24 mouse cellular contexts compared by ENCODE assay signal in the genomic region with DNA sequence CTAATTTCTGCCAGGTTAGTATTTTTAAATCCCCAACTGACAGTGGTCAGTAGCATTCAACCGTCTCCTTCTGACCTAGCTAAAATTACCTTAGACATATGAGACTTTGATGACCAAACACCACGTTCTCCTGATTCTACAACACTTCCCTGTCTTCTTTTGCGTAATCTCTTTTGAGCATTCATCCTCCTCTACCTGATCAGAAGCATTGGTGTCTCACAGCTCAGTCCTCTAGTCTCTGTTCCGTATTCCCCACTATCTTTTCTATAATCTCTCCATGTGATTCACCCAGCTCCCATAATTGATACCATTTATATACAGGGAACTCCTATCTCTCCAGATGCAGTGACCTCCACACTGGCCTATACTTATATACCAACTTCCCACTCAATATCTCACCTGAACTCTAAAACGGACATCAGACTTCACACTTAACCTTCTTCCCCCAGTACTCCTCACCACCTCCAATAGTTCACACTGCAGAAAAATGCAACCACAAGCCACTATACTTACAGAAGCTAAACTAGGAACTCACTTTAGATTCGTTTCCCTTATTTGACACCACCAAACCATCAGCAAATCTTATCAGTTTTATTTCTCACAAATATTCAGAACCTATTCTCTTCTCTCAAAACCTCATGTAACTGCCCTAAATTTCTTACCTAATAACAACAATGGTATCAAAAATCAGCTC.
"Had no signal": no experiment of that assay in that cellular context is flagged by ENCODE, and none has a peak within 500 bp of the region (broad histone marks: within the 10 kb centered on the region; RNA-seq: fewer than 3 reads in every experiment).

No protein-coding gene starts in this region.

- H3K4me2 ChIP-seq: limb, embryonic 13.5 days; liver, embryonic 12.5 days; liver, embryonic 15.5 days; lung, embryonic 15.5 days; midbrain, embryonic 15.5 days; neural tube, embryonic 13.5 days had no signal

- H3K9me3 ChIP-seq: limb, embryonic 10.5 days; liver, embryonic 15.5 days; midbrain, embryonic 15.5 days had no signal

- H3K27me3 ChIP-seq: limb, embryonic 13.5 days; liver, embryonic 12.5 days; liver, embryonic 15.5 days; lung, embryonic 15.5 days; midbrain, embryonic 15.5 days; neural tube, embryonic 13.5 days had no signal

- H3K36me3 ChIP-seq: midbrain, embryonic 15.5 days had no signal

- ATAC-seq: liver, embryonic 12.5 days; midbrain, embryonic 15.5 days had no signal

- H3K9ac ChIP-seq: limb, embryonic 13.5 days; liver, embryonic 12.5 days; liver, embryonic 15.5 days; lung, embryonic 15.5 days; midbrain, embryonic 15.5 days; neural tube, embryonic 13.5 days had no signal

- DNase-seq: kidney, adult 11 months; kidney, adult 8-10 months; kidney, postnatal 25 days; layer of hippocampus, adult 9-11 months; liver; lung, adult 18-20 months; lung, postnatal 10 days; lung, postnatal 4 days; retina, postnatal 1 day; right cerebral cortex, postnatal 25 days; spleen, adult 18-20 months; thymus, adult 18-20 months; thymus, postnatal 4 days had no signal

- H3K27ac ChIP-seq: layer of hippocampus, adult 2 months; limb, embryonic 10.5 days; limb, embryonic 13.5 days; liver, embryonic 12.5 days; liver, embryonic 15.5 days; lung, embryonic 15.5 days; midbrain, embryonic 10.5 days; midbrain, embryonic 15.5 days; neural tube, embryonic 13.5 days had no signal

- H3K4me3 ChIP-seq: layer of hippocampus, adult 2 months; limb, embryonic 10.5 days; limb, embryonic 13.5 days; liver, embryonic 12.5 days; liver, embryonic 15.5 days; lung, embryonic 15.5 days; megakaryocyte, embryonic 14.5 days; midbrain, embryonic 10.5 days; midbrain, embryonic 15.5 days; myocyte; neural tube, embryonic 13.5 days had no signal
